ENCODE assay signal across 28 mouse cellular contexts in the genomic region with DNA sequence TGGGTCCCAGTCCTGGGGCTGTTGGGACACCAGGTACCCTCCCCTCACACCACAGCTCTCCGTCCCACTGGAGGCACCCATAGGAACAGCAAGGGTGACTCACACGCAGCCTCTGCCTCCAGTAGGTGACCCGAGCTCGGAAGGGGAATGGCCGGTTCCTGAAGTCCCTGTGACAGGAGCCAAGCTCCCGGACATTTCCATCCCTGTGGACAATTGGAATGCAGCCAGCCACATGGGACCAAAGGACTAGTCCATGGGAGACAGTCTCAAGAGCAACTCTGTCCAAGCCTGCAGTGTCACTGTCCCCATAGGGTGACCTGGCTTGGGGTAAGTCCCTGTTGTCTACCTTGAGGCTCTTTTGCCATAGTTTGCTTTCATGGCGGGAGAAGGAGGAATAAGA. TPM values are rescaled to one million over a fixed set of nuclear protein-coding genes. Genes with fewer than 3 reads are reported as not detected.
"Had no signal": no experiment of that assay in that cellular context is flagged by ENCODE, and none has a peak within 500 bp of the region (broad histone marks: within the 10 kb centered on the region; RNA-seq: fewer than 3 reads in every experiment).

No protein-coding gene starts in this region.

- H3K9me3 ChIP-seq: hindbrain, embryonic 10.5 days; hindbrain, embryonic 12.5 days; intestine, embryonic 15.5 days; kidney, embryonic 15.5 days; limb, embryonic 10.5 days; limb, embryonic 12.5 days; liver, embryonic 13.5 days; liver, embryonic 15.5 days had no signal

- H3K4me2 ChIP-seq: heart, embryonic 11.5 days; hindbrain, embryonic 12.5 days; hindbrain, embryonic 14.5 days; intestine, embryonic 15.5 days; kidney, embryonic 15.5 days; limb, embryonic 12.5 days; liver, embryonic 11.5 days; liver, embryonic 13.5 days; liver, embryonic 15.5 days had no signal

- ATAC-seq: hindbrain, embryonic 16.5 days; inflammation-experienced regulatory T-cells, adult 6 months; intestine, embryonic 15.5 days; intestine, postnatal 0 days; liver, postnatal 0 days had no signal

- H3K27me3 ChIP-seq: hindbrain, embryonic 12.5 days; intestine, embryonic 15.5 days; kidney, embryonic 15.5 days had no signal

- DNase-seq: gastrocnemius, postnatal 14 days; gastrocnemius, postnatal 36 days; heart, postnatal 36 days; kidney, adult 9 months; kidney, postnatal 14 days; kidney, postnatal 4 days; liver; liver, embryonic 13.5 days; liver, postnatal 0 days had no signal

- H3K4me1 ChIP-seq: hindbrain, embryonic 12.5 days; intestine, embryonic 15.5 days; kidney, embryonic 15.5 days; limb, embryonic 10.5 days; limb, embryonic 12.5 days had no signal

- H3K27ac ChIP-seq: hindbrain, embryonic 10.5 days; hindbrain, embryonic 12.5 days; hindbrain, embryonic 14.5 days; intestine, embryonic 15.5 days; kidney, embryonic 15.5 days; kidney, postnatal 0 days; layer of hippocampus, adult 2 months; left cerebral cortex, adult 2 months; limb, embryonic 10.5 days; limb, embryonic 12.5 days; liver, embryonic 13.5 days; liver, embryonic 15.5 days had no signal

- H3K9ac ChIP-seq: hindbrain, embryonic 12.5 days; hindbrain, embryonic 14.5 days; intestine, embryonic 15.5 days; kidney, embryonic 15.5 days; limb, embryonic 12.5 days; liver, embryonic 13.5 days; liver, embryonic 15.5 days; liver, postnatal 0 days had no signal

- H3K4me3 ChIP-seq: hindbrain, embryonic 10.5 days; hindbrain, embryonic 12.5 days; intestine, embryonic 15.5 days; kidney, embryonic 15.5 days; layer of hippocampus, adult 2 months; left cerebral cortex, adult 2 months; limb, embryonic 10.5 days; limb, embryonic 12.5 days; liver, embryonic 13.5 days; liver, embryonic 15.5 days had no signal

- H3K36me3 ChIP-seq: hindbrain, embryonic 10.5 days; hindbrain, embryonic 12.5 days; intestine, embryonic 15.5 days; kidney, embryonic 15.5 days; limb, embryonic 10.5 days; limb, embryonic 12.5 days; liver, embryonic 13.5 days; liver, embryonic 15.5 days had no signal

RNA-seq across cellular contexts. Expression of gene Lman1l, which starts 6.6 kb away (rescaled TPM):
- polyA plus RNA-seq: heart, embryonic 11.5 days; heart, embryonic 16.5 days; hindbrain, embryonic 10.5 days; hindbrain, embryonic 12.5 days; hindbrain, embryonic 14.5 days; hindbrain, embryonic 16.5 days; intestine, embryonic 15.5 days; intestine, postnatal 0 days; kidney, embryonic 15.5 days; kidney, postnatal 0 days; limb, embryonic 10.5 days; limb, embryonic 12.5 days; limb, embryonic 14.5 days; liver, embryonic 11.5 days; liver, embryonic 15.5 days; liver, postnatal 0 days had no signal

RNA-seq across cellular contexts. Expression of gene Cplx3, which starts 7.9 kb away (rescaled TPM):
- polyA plus RNA-seq: heart, embryonic 11.5 days; heart, embryonic 14.5 days; heart, embryonic 16.5 days; hindbrain, embryonic 14.5 days; inflammation-experienced regulatory T-cells, adult 6 months; intestine, embryonic 15.5 days; intestine, postnatal 0 days; kidney, embryonic 15.5 days; kidney, postnatal 0 days; limb, embryonic 10.5 days; limb, embryonic 12.5 days; limb, embryonic 14.5 days; liver, embryonic 11.5 days; liver, embryonic 13.5 days; liver, embryonic 15.5 days; liver, postnatal 0 days had no signal
